ENCODE assay signal across 15 mouse cellular contexts in the genomic region with DNA sequence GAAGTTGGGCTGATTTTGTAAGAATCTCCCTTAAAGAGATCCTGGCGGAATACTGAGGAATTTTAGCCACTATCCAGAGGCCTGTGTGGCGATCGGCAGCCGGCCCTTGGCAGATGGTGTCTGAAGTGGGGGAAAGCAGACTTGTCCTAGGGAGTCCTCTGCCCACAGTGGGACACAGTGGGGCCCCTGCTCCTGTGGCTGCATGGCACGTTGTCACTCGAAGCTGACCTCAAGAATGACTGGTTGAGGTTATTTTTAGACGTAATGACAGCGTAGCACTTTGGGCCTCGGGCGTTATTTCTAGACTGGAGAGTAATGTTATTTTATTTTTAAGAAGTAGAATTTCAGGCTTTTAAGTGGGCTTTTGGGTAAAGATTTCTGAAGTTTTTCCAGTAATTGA.
DNase-seq lines count a peak whose midpoint lies in the region; ATAC-seq and TF ChIP-seq lines count a peak whose summit lies in the region.
"Had no signal": no experiment of that assay in that cellular context is flagged by ENCODE, and none has a peak within 500 bp of the region (broad histone marks: within the 10 kb centered on the region; RNA-seq: fewer than 3 reads in every experiment).

No protein-coding gene starts in this region.

- H3K9me3 ChIP-seq in lung, embryonic 14.5 days (ENCODE audit: low read depth, low read length): no peaks in the 10 kb centered on the region
- H3K9me3 ChIP-seq in liver, embryonic 12.5 days (replicated peaks): no peaks in the 10 kb centered on the region
- H3K9me3 ChIP-seq in hindbrain, embryonic 13.5 days: no peaks in the 10 kb centered on the region
- H3K9me3 ChIP-seq: liver, embryonic 13.5 days had no signal

- H3K4me3 ChIP-seq in lung, embryonic 14.5 days (ENCODE audit: low read depth, low read length): no peak overlapping the region
- no peak overlapping the region for H3K4me3 ChIP-seq in embryonic fibroblast, embryonic 13.5 days (ENCODE audit: insufficient read depth, low read length)
- H3K4me3 ChIP-seq in macrophage (ENCODE audit: inconsistent target): no peak overlapping the region
- H3K4me3 ChIP-seq in liver, embryonic 12.5 days: no peak overlapping the region
- no peak overlapping the region for H3K4me3 ChIP-seq in hindbrain, embryonic 13.5 days
- H3K4me3 ChIP-seq: liver, embryonic 13.5 days had no signal

- DNase-seq in cerebellum, postnatal 25 days: peak; percentile 38 to 66
- no peak for DNase-seq in cerebellum, adult 8-10 months
- peak; percentile 39 for DNase-seq in lung, embryonic 14.5 days
- DNase-seq in lung, postnatal 36 days: no peak
- DNase-seq: embryo, embryonic 11 days; forebrain, postnatal 0 days; kidney, postnatal 25 days; layer of hippocampus, postnatal 36 days; liver, embryonic 13.5 days; retina, postnatal 1 day had no signal

- TF ChIP-seq POLR2A in embryonic fibroblast, embryonic 13.5 days (IDR thresholded peaks at IDR 0.05; ENCODE audit: low read depth, low read length): no peak

- ATAC-seq in lung, embryonic 14.5 days (ENCODE audit: insufficient read depth): peak; percentile 45; the same call in 1 of the 2 replicates
- no peak for ATAC-seq in liver, embryonic 12.5 days
- no peak for ATAC-seq in hindbrain, embryonic 13.5 days (ENCODE audit: low FRiP score)
- ATAC-seq: forebrain, postnatal 0 days had no signal

- H3K27ac ChIP-seq in lung, embryonic 14.5 days (ENCODE audit: low read depth): peak overlapping the region; percentile 73; the same call in 1 of the 2 replicates
- peak overlapping the region; percentile 82 for H3K27ac ChIP-seq in embryonic fibroblast, embryonic 13.5 days (ENCODE audit: insufficient read depth, low read length)
- peak overlapping the region; percentile 10 for H3K27ac ChIP-seq in macrophage
- no peak overlapping the region for H3K27ac ChIP-seq in liver, embryonic 12.5 days
- no peak overlapping the region for H3K27ac ChIP-seq in hindbrain, embryonic 13.5 days
- H3K27ac ChIP-seq: liver, embryonic 13.5 days had no signal

- H3K9ac ChIP-seq in lung, embryonic 14.5 days: no peak overlapping the region
- H3K9ac ChIP-seq in liver, embryonic 12.5 days: no peak overlapping the region
- H3K9ac ChIP-seq in hindbrain, embryonic 13.5 days: no peak overlapping the region
- H3K9ac ChIP-seq: forebrain, postnatal 0 days; liver, embryonic 13.5 days had no signal

- no peak for TF ChIP-seq CTCF in lung, embryonic 14.5 days (IDR thresholded peaks at IDR 0.05; ENCODE audit: low read depth)
- TF ChIP-seq CTCF in embryonic fibroblast, embryonic 13.5 days (IDR thresholded peaks at IDR 0.05; ENCODE audit: borderline replicate concordance, insufficient read depth, low read length): no peak

- H3K27me3 ChIP-seq in lung, embryonic 14.5 days (ENCODE audit: insufficient read depth, low read length): no peaks in the 10 kb centered on the region
- no peaks in the 10 kb centered on the region for H3K27me3 ChIP-seq in liver, embryonic 12.5 days (replicated peaks)
- H3K27me3 ChIP-seq in hindbrain, embryonic 13.5 days: no peaks in the 10 kb centered on the region
- H3K27me3 ChIP-seq: liver, embryonic 13.5 days had no signal

- 0 out of 2 replicates have a peak overlapping the region, but pooled peaks have one; percentile 23 for H3K4me2 ChIP-seq in lung, embryonic 14.5 days
- H3K4me2 ChIP-seq in liver, embryonic 12.5 days: no peak overlapping the region
- H3K4me2 ChIP-seq in hindbrain, embryonic 13.5 days: no peak overlapping the region
- H3K4me2 ChIP-seq: liver, embryonic 13.5 days; midbrain, embryonic 11.5 days had no signal

- 52% methylated on average over 10 of the region's 10 CpGs for WGBS in lung, embryonic 14.5 days
- WGBS in macrophage (ENCODE audit: missing documents): 50% methylated on average over 10 of the region's 10 CpGs
- 37% methylated on average over 10 of the region's 10 CpGs for WGBS in liver, embryonic 12.5 days (ENCODE audit: insufficient replicate concordance)
- 67% methylated on average over 10 of the region's 10 CpGs for WGBS in hindbrain, embryonic 13.5 days

- peaks cover 80% of the 10 kb centered on the region for H3K79me2 ChIP-seq in macrophage (ENCODE audit: inconsistent target)

- no peaks in the 10 kb centered on the region for H3K36me3 ChIP-seq in lung, embryonic 14.5 days (ENCODE audit: insufficient read depth)
- H3K36me3 ChIP-seq in macrophage (ENCODE audit: inconsistent target): no peaks in the 10 kb centered on the region
- no peaks in the 10 kb centered on the region for H3K36me3 ChIP-seq in liver, embryonic 12.5 days
- no peaks in the 10 kb centered on the region for H3K36me3 ChIP-seq in hindbrain, embryonic 13.5 days
- H3K36me3 ChIP-seq: liver, embryonic 13.5 days had no signal

- H3K4me1 ChIP-seq in lung, embryonic 14.5 days (ENCODE audit: insufficient read depth): peaks cover 16% of the 10 kb centered on the region
- H3K4me1 ChIP-seq in embryonic fibroblast, embryonic 13.5 days (ENCODE audit: control insufficient read depth, insufficient read depth, low read length): peaks cover 29% of the 10 kb centered on the region
- H3K4me1 ChIP-seq in liver, embryonic 12.5 days: 0 out of 2 replicates have a peak, but pooled peaks cover 3% of the 10 kb centered on the region
- no peaks in the 10 kb centered on the region for H3K4me1 ChIP-seq in hindbrain, embryonic 13.5 days (replicated peaks)
- H3K4me1 ChIP-seq: liver, embryonic 13.5 days had no signal

Comparison
In these comparisons a context has a peak if more than half of its experiments do, and no peak if none do; other contexts are left out.
1. DNase-seq: peak in cerebellum, postnatal 25 days (2 of 2) and lung, embryonic 14.5 days (single experiment); none in cerebellum, adult 8-10 months (single experiment) and lung, postnatal 36 days (single experiment).
2. H3K27ac ChIP-seq: peak in lung, embryonic 14.5 days (single experiment), embryonic fibroblast, embryonic 13.5 days (single experiment) and macrophage (single experiment); none in liver, embryonic 12.5 days (single experiment) and hindbrain, embryonic 13.5 days (single experiment).